Mouse (Mus musculus) G1E (cell line): Measurements from ENCODE around the gene Onecut3.

Experiments used
- CTCF ChIP-seq: IDR thresholded peaks from 2 replicates; pipeline ENCODE4 v1.5.1; 2012; ENCODE audit warnings: low read depth, low read length, inconsistent platforms, mixed read lengths
- GATA1 ChIP-seq: IDR thresholded peaks from 2 replicates; pipeline ENCODE4 v1.6.1; 2012; ENCODE audit warnings: borderline replicate concordance, low read length, inconsistent platforms, mixed read lengths

DNA sequence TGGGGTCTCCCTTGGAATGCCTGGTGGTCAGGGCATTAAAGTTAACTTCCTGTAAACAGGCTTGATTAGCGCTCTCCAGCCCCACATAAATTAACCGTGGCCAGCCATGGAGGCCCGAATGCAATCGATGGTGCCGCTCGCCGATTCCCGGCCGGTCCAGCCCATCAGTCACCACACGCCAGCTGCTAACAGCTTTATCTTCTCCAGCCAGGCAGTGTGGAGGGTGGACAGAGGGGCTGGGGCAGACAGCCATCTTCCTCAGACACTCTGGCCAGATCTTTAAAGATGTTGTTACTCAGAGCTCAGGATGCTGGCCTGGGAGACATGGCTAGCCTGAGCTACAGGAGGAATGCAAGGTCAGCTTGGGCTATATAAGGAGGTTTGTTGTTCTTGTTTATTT, 41.0 kb upstream of the Onecut3 start:
- TF ChIP-seq GATA1, result no peak
- no peak for TF ChIP-seq CTCF
